Mouse (Mus musculus): ENCODE measurements around the gene Fcrl5.

The Fcrl5 gene

GRCm38 (mm10) chr3:87528021-87528420 lies 92.4 kb downstream of the Fcrl5 start:
- DNase-seq (ENCODE audit: low spot score in 2 of 2): no peak

DNA sequence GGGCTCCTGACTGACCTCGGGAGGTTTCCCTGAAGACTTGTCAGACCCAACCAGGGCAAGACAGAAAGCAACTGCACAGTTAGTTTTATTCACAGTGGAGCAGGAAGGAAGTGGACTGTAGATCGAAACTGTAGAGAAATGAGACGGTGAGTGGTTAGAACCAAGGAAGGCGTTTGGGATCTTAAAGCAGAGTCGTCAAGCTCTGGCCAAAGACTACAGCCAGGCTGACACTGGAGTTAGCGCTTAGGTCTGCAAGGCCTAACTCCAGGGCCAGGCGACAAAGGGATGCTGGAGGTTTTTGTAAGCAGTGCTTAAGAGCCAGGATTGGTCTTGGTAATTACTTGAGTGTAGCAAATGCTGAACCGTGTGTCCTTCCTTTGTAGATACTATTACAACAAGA lies 93.3 kb downstream of the Fcrl5 start:
- no peak for DNase-seq (ENCODE audit: low spot score in 2 of 2)

DNA sequence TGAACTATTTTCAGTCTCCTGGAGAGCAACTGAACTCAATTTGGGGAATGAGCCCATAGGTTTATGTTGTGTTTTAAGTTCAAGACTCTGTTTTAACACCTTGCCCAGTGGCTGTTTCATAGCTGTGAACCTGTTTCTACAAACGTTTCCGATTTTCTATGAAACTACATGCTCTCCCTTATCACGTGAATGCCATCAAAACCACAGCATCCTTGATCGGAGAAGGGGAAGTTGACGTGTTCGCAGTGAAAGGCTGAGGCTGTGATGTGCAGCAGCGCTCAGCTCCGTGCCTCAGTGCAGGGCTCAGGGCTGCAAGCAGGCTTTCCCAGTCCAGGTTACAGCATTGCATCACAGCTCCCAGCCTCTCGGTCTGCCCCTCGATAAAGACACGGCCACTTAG lies 94.0 kb downstream of the Fcrl5 start:
- DNase-seq (ENCODE audit: low spot score in 2 of 2): no peak

DNA sequence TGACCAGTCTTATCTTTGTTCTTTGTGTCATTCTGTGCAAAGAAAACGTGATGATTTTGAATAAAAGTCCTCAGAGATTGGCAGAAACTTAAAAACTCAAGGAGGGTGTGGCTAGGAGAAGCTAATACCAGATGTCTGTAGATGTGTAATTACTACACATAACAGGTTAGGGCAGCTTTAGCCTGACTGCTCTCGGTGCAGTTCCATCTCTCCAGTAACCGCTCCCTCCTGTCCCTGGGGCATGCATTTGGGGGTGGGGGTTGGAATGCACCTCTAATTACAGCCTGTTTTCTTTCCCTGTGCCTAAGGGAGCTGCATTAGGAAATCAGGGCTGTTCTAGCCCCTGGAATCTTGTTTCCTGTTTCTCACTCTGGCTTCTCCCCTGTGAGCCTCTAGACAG lies 94.7 kb downstream of the Fcrl5 start:
- no peak for DNase-seq (ENCODE audit: low spot score in 2 of 2)

GRCm38 (mm10) chr3:87533667-87534378 lies 98.2 kb downstream of the Fcrl5 start:
- no peak for DNase-seq (ENCODE audit: low spot score in 2 of 2)

GRCm38 (mm10) chr3:87538034-87538433 lies 102.5 kb downstream of the Fcrl5 start:
- no peak for DNase-seq (ENCODE audit: low spot score in 2 of 2)

DNA sequence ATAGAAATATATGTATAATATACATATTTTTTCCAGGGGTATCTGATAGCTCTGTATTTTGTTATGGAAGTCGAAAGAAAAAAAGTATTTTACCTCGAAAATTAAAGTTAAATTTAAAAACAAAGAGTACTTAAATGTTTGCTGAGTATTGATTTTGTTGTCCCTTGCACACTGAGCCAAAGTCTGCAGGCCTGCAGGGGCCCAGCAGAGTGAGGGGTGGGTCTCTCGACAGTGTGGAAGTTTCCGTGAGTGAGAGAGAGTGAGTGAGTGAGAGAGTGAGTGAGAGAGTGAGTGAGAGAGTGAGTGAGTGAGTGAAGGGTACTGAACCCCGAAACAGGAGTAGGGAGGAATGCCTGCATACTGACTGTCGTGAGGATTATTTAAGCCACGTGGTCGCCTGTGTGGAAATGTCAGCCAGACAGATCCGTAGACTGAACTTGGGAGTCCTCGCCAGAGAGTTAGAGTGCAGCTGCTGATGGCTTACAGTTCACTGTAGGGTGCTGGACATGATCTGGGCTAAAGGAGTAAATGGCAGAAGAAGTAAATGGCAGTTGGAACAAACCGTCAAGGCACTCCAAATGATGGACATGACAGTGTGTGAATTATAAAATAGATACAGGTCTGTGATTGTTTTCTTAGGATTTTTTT lies 104.6 kb downstream of the Fcrl5 start:
- no peak for DNase-seq (ENCODE audit: low spot score in 2 of 2)

DNA sequence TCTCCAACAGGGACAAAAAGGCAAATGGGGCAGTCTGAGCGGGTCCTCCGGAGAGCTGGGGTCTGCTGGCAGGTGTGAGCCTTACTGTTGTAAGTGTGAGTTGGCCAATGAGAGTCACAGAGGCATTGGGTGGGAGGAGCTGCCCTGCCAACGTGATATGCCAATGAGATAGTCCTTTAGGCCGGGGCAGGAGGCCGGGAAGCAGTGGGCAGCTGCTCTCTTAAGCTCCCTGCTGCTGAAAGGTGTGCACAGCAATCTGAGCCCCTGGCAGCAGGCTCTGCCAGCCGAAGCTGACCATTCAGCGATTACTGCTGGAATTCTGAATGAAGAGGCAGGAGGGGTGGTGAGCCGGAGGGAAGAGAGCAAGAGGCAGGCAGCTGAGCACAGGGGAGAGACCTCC lies 105.1 kb downstream of the Fcrl5 start:
- DNase-seq (ENCODE audit: low spot score in 2 of 2): no peak

GRCm38 (mm10) chr3:87542481-87543215 lies 107.1 kb downstream of the Fcrl5 start:
- no peak for DNase-seq (ENCODE audit: low spot score in 2 of 2)

GRCm38 (mm10) chr3:87545554-87545953 lies 110.0 kb downstream of the Fcrl5 start:
- no peak for DNase-seq (ENCODE audit: low spot score in 2 of 2)

DNA sequence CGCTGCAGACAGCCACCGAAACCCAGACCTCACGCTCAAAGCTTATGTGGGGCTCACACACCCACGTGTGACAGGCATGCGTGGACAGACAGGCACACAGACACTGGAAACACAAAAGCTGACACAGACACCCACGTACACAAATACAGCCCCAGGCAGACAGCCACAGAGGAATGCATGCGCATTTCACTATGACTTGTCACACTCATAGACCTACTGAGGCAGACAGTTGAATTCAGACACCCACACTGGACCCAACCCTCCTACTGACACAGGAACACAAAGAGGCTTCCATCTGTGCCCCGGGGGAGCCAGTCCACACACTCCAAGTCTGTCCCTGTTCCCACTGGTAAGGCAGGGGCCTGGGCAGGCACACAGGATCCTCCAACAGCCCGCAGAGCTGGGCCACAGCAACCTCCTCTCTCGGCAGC lies 110.7 kb downstream of the Fcrl5 start:
- peak; percentile 81 to 90 for DNase-seq (ENCODE audit: low spot score in 2 of 2)

GRCm38 (mm10) chr3:87549908-87550307 lies 114.3 kb downstream of the Fcrl5 start:
- DNase-seq (ENCODE audit: low spot score in 2 of 2): no peak

Measured in right cerebral cortex, postnatal 36 days (tissue).